Mouse (Mus musculus) right cerebral cortex, postnatal 36 days (tissue): Measurements from ENCODE around the gene Smarcb1.

ENCODE experiments used
- DNase-seq, 2 experiments: peaks; one replicate each; pipeline ENCODE4 v3.0.0; 2022; ENCODE audit warnings: low spot score in 2 of 2, mixed read lengths in 1 of 2

Smarcb1 gene

GRCm38 (mm10) chr10:75921026-75921725 is at the start of gene Smarcb1:
TSS of gene Smarcb1 (minus strand) at chr10:75921617.
- peak; percentile 94 for DNase-seq

- no peak for DNase-seq
Measured at GRCm38 (mm10) chr10:75954381-75954811, 33.0 kb upstream of the Smarcb1 start, which contains the start of gene Gm5134. TSS of gene Gm5134 (plus strand) at chr10:75954514.

GRCm38 (mm10) chr10:75951424-75952050 is 30.1 kb upstream of the Smarcb1 start:
- no peak for DNase-seq

GRCm38 (mm10) chr10:75950791-75951210 is 29.4 kb upstream of the Smarcb1 start:
- no peak for DNase-seq

GRCm38 (mm10) chr10:75949053-75950045 is 27.9 kb upstream of the Smarcb1 start:
- DNase-seq: no peak

- DNase-seq: no peak
Measured at GRCm38 (mm10) chr10:75948079-75948478, 26.7 kb upstream of the Smarcb1 start.

GRCm38 (mm10) chr10:75945896-75946295 is 24.5 kb upstream of the Smarcb1 start:
- no peak for DNase-seq

GRCm38 (mm10) chr10:75945213-75945612 is 23.8 kb upstream of the Smarcb1 start:
- no peak for DNase-seq

- DNase-seq: no peak
Measured at GRCm38 (mm10) chr10:75944066-75944772, 22.8 kb upstream of the Smarcb1 start.

GRCm38 (mm10) chr10:75942736-75943477 is 21.5 kb upstream of the Smarcb1 start, which contains the start of gene Vpreb3:
TSS of gene Vpreb3 (plus strand) at chr10:75943057.
- DNase-seq: no peak

GRCm38 (mm10) chr10:75941042-75941824 is 19.8 kb upstream of the Smarcb1 start:
- no peak for DNase-seq

GRCm38 (mm10) chr10:75940520-75940919 is 19.1 kb upstream of the Smarcb1 start, which contains the start of gene Gm867:
TSS of gene Gm867 (minus strand) at chr10:75940672.
- DNase-seq: no peak

GRCm38 (mm10) chr10:75939481-75940234 is 18.2 kb upstream of the Smarcb1 start:
- peak in 1 of 2 experiments; percentile 45 for DNase-seq

GRCm38 (mm10) chr10:75937851-75938643 is 16.6 kb upstream of the Smarcb1 start:
- no peak for DNase-seq

GRCm38 (mm10) chr10:75936909-75937667 is 15.7 kb upstream of the Smarcb1 start:
- no peak for DNase-seq

GRCm38 (mm10) chr10:75935680-75936541 is 14.5 kb upstream of the Smarcb1 start, which contains the start of gene Mmp11:
TSS of gene Mmp11 (minus strand) at chr10:75936496.
- peak; percentile 68 for DNase-seq
